Mouse (Mus musculus) G1E (cell line): ENCODE results near the gene 9930111J21Rik1. TPM values are rescaled to one million over a fixed set of nuclear protein-coding genes. Genes with fewer than 3 reads are reported as not detected.
"Not testable (repeated sequence)": the region's sequence is repeated elsewhere in the genome, so short reads cannot be mapped to it uniquely, and the experiment has no call there.

Experiments
- ATAC-seq: 2 replicates; pipeline ENCODE4 v1.8.0; 2016; ENCODE audit warnings: mild to moderate bottlenecking; ENCODE audit not compliant: insufficient number of reproducible peaks, poor library complexity, low FRiP score, severe bottlenecking; ENCODE audit errors: extremely low read depth
- DNase-seq: peaks from one replicate; pipeline ENCODE4 v3.0.0; 2012; ENCODE audit warnings: low spot score
- H3K27me3 ChIP-seq: 2 replicates; pipeline ENCODE4 v1.6.1; 2012; ENCODE audit warnings: mild to moderate bottlenecking, low read length, inconsistent platforms; ENCODE audit not compliant: insufficient read depth
- H3K36me3 ChIP-seq: replicated peaks from 2 replicates; pipeline ENCODE3; 2012; ENCODE audit warnings: mild to moderate bottlenecking, inconsistent platforms
- H3K4me1 ChIP-seq: 2 replicates; pipeline ENCODE4 v1.6.1; 2012; ENCODE audit warnings: low read depth, low read length, inconsistent platforms, mixed read lengths; ENCODE audit not compliant: insufficient read depth
- H3K4me3 ChIP-seq: 2 replicates; pipeline ENCODE4 v1.5.1; 2012; ENCODE audit warnings: low read depth, mild to moderate bottlenecking, inconsistent platforms, low read length, moderate library complexity, mixed read lengths
- H3K9me3 ChIP-seq: replicated peaks from 2 replicates; pipeline ENCODE4 v1.6.1; 2012; ENCODE audit warnings: inconsistent platforms
- POLR2AphosphoS5 ChIP-seq: IDR thresholded peaks from 2 replicates; pipeline ENCODE4 v1.6.1; 2012; ENCODE audit warnings: low read depth, low read length, inconsistent platforms; ENCODE audit not compliant: insufficient replicate concordance
- polyA plus RNA-seq: library from polyadenylated mRNA; stranded (reverse); fragments of >175 nt; gene quantifications from 2 replicates; pipeline ENCODE4 v1.2.3, GENCODE M21; 2012
- total RNA-seq, 2 experiments: library from RNA; stranded (forward) in 1 of 2; stranded (reverse) in 1 of 2; fragments of 200-1000 nt in 1 of 2; fragments of >200 nt in 1 of 2; fragmentation: Nextera tagmentation in 1 of 2; gene quantifications; 2 replicates each; pipeline ENCODE4 v1.2.3; 2014 to 2017

The 9930111J21Rik1 gene
- total RNA-seq (2014; fragmentation: Nextera tagmentation) (1.1 and 3.9 TPM in 2 replicates), total RNA-seq (2017) (2.0 and 2.5 TPM in 2 replicates), polyA plus RNA-seq (0.02 TPM in 1 of 2 replicates, not detected in the other)

GRCm38 (mm10) chr11:48979251-48979650 is at the start of gene 9930111J21Rik1:
TSS of gene 9930111J21Rik1 (minus strand) at chr11:48979398.
- ATAC-seq: peak; percentile 30; the same call in 1 of the 2 replicates
- not testable (repeated sequence) for H3K27me3 ChIP-seq, H3K9me3 ChIP-seq, H3K4me3 ChIP-seq, H3K4me1 ChIP-seq, H3K36me3 ChIP-seq, DNase-seq

- not testable (repeated sequence) for H3K27me3 ChIP-seq, ATAC-seq, H3K36me3 ChIP-seq
Measured at GRCm38 (mm10) chr11:49012074-49012473, 32.9 kb upstream of the 9930111J21Rik1 start.

GRCm38 (mm10) chr11:49006785-49007184 is 27.6 kb upstream of the 9930111J21Rik1 start:
- ATAC-seq, DNase-seq, H3K36me3 ChIP-seq, H3K9me3 ChIP-seq, H3K4me3 ChIP-seq, H3K27me3 ChIP-seq, H3K4me1 ChIP-seq: not testable (repeated sequence)

More at GRCm38 (mm10) chr11:49012074-49012473, 32.9 kb upstream of the 9930111J21Rik1 start:
- H3K4me1 ChIP-seq, DNase-seq, H3K9me3 ChIP-seq, H3K4me3 ChIP-seq: not testable (repeated sequence)

- H3K9me3 ChIP-seq, DNase-seq, ATAC-seq, H3K4me3 ChIP-seq, H3K4me1 ChIP-seq, H3K27me3 ChIP-seq, H3K36me3 ChIP-seq: not testable (repeated sequence)
Measured at GRCm38 (mm10) chr11:49006317-49006716, 27.1 kb upstream of the 9930111J21Rik1 start.

- not testable (repeated sequence) for H3K9me3 ChIP-seq, H3K27me3 ChIP-seq, H3K4me3 ChIP-seq, H3K36me3 ChIP-seq, DNase-seq, ATAC-seq
- H3K4me1 ChIP-seq: peaks cover 17% of the 10 kb centered on the region
Measured at GRCm38 (mm10) chr11:49000411-49000810, 21.2 kb upstream of the 9930111J21Rik1 start.

- not testable (repeated sequence) for H3K9me3 ChIP-seq, H3K27me3 ChIP-seq, H3K36me3 ChIP-seq
- ATAC-seq: peak; percentile 72
- DNase-seq: peak; percentile 31
- TF ChIP-seq POLR2AphosphoS5: peak; percentile 44; the same call in 1 of the 2 replicates
- Histone ChIP-seq H3K4me1 (peaks cover 45% of the 10 kb centered on the region), H3K4me3 (peak within 1 kb of the TSS; percentile 21; the same call in 1 of the 2 replicates)
Measured at GRCm38 (mm10) chr11:48994018-48994417, 14.8 kb upstream of the 9930111J21Rik1 start, which contains the start of gene Tgtp1. TSS of gene Tgtp1 (minus strand) at chr11:48994172.

- not testable (repeated sequence) for H3K27me3 ChIP-seq, H3K4me3 ChIP-seq, ATAC-seq, H3K36me3 ChIP-seq, H3K9me3 ChIP-seq, DNase-seq
- H3K4me1 ChIP-seq: peaks cover 45% of the 10 kb centered on the region
Measured at GRCm38 (mm10) chr11:48993296-48993695, 14.1 kb upstream of the 9930111J21Rik1 start.

GRCm38 (mm10) chr11:48991740-48992520 is 12.7 kb upstream of the 9930111J21Rik1 start, which contains the start of gene Gm12185:
TSS of gene Gm12185 (minus strand) at chr11:48992226.
- not testable (repeated sequence) for H3K4me3 ChIP-seq, DNase-seq, H3K36me3 ChIP-seq, H3K27me3 ChIP-seq, H3K9me3 ChIP-seq, ATAC-seq
- peaks cover 38% of the 10 kb centered on the region for H3K4me1 ChIP-seq

- not testable (repeated sequence) for DNase-seq, H3K9me3 ChIP-seq, ATAC-seq, H3K27me3 ChIP-seq, H3K4me3 ChIP-seq, H3K36me3 ChIP-seq
- peaks cover 28% of the 10 kb centered on the region for H3K4me1 ChIP-seq
Measured at GRCm38 (mm10) chr11:48989981-48990380, 10.8 kb upstream of the 9930111J21Rik1 start.

GRCm38 (mm10) chr11:48988219-48988618 is 9.0 kb upstream of the 9930111J21Rik1 start:
- not testable (repeated sequence) for H3K36me3 ChIP-seq, H3K4me3 ChIP-seq, H3K9me3 ChIP-seq, H3K27me3 ChIP-seq, DNase-seq, ATAC-seq
- peaks cover 13% of the 10 kb centered on the region for H3K4me1 ChIP-seq

- ATAC-seq, DNase-seq, H3K4me1 ChIP-seq, H3K9me3 ChIP-seq, H3K36me3 ChIP-seq, H3K27me3 ChIP-seq, H3K4me3 ChIP-seq: not testable (repeated sequence)
Measured at GRCm38 (mm10) chr11:48982848-48983247, 3.6 kb upstream of the 9930111J21Rik1 start.
